Mouse (Mus musculus) myocyte (in vitro differentiated cells): Measurements from ENCODE around the gene Zfp652.

ENCODE experiments used
- CEBPB ChIP-seq: IDR thresholded peaks from 2 replicates; pipeline ENCODE4 v1.6.1; 2011; ENCODE audit warnings: mild to moderate bottlenecking, moderate library complexity; ENCODE audit not compliant: poor library complexity, insufficient read depth, severe bottlenecking
- MAX ChIP-seq: IDR thresholded peaks from one replicate; pipeline ENCODE4 v1.6.1; 2011; ENCODE audit warnings: low read depth, mild to moderate bottlenecking, control low read depth
- MYOD1 ChIP-seq, 3 experiments: IDR thresholded peaks; one replicate each; pipeline ENCODE4 v1.6.1; 2011; ENCODE audit warnings: control low read depth in 2 of 3, low read depth in 2 of 3, mild to moderate bottlenecking in 2 of 3, moderate library complexity in 1 of 3; ENCODE audit not compliant: insufficient read length in 2 of 3, control insufficient read depth in 1 of 3
- POLR2A ChIP-seq: IDR thresholded peaks from one replicate; pipeline ENCODE4 v1.6.1; 2011; ENCODE audit warnings: low read depth, mild to moderate bottlenecking, control low read depth, moderate library complexity; ENCODE audit not compliant: insufficient read length
- POLR2AphosphoS2 ChIP-seq: IDR thresholded peaks from one replicate; pipeline ENCODE4 v1.6.1; 2011; ENCODE audit warnings: low read depth, control low read depth; ENCODE audit not compliant: insufficient read length
- REST ChIP-seq: IDR thresholded peaks from one replicate; pipeline ENCODE4 v1.6.1; 2011; ENCODE audit warnings: mild to moderate bottlenecking, control low read depth, moderate library complexity; ENCODE audit not compliant: insufficient read depth, insufficient read length
- SRF ChIP-seq: IDR thresholded peaks from one replicate; pipeline ENCODE4 v1.6.1; 2011; ENCODE audit warnings: low read depth; ENCODE audit not compliant: control insufficient read depth, insufficient read length
- TCF12 ChIP-seq: IDR thresholded peaks from one replicate; pipeline ENCODE4 v1.6.1; 2011; ENCODE audit warnings: mild to moderate bottlenecking, control low read depth; ENCODE audit not compliant: poor library complexity, insufficient read depth, severe bottlenecking
- USF1 ChIP-seq: IDR thresholded peaks from one replicate; pipeline ENCODE4 v1.6.1; 2011; ENCODE audit warnings: low read depth, mild to moderate bottlenecking, control low read depth, moderate library complexity

- TF ChIP-seq POLR2A (no peak), TCF12 (no peak), CEBPB (no peak), MYOD1 (IDR thresholded peaks at IDR 0.05; ENCODE audit: control insufficient read depth in 1 of 3, insufficient read length in 2 of 3, low read depth in 2 of 3) (no peak), USF1 (no peak), POLR2AphosphoS2 (no peak), SRF (no peak), REST (no peak), MAX (no peak)
Measured at GRCm38 (mm10) chr11:95728916-95729907, 16.7 kb downstream of the Zfp652 start.
